Mouse (Mus musculus): ENCODE measurements around the gene Hist1h3a. TPM values are rescaled to one million over a fixed set of nuclear protein-coding genes. Genes with fewer than 3 reads are reported as not detected.

Gene Hist1h3a
- polyA plus RNA-seq, 1 experiment from 2014 or later = 4.7 TPM

Small RNA genes lying within 50 kb of the gene (microRNA-seq; reads per million reads assigned to microRNA genes)
- gene Gm44314 = not detected
- gene Gm44484 = not detected

Other genes with a start within 250 kb of the Hist1h3a start
- 4.3 and 7.1 TPM in 2 replicates for gene Hist1h4h, start 231.3 kb downstream of the Hist1h3a start, polyA plus RNA-seq (2014; fragmentation: Nextera tagmentation; extraction: Ambion mirVana)
- gene Hist1h2af, start 228.5 kb downstream of the Hist1h3a start, polyA plus RNA-seq (2014; fragmentation: Nextera tagmentation; extraction: Ambion mirVana) = 1.9 and 4.4 TPM in 2 replicates
- gene Hist1h3g, start 227.0 kb downstream of the Hist1h3a start, polyA plus RNA-seq (2014; fragmentation: Nextera tagmentation; extraction: Ambion mirVana) = 2.2 and 5.3 TPM in 2 replicates
- gene Hist1h2bh, start 219.0 kb downstream of the Hist1h3a start, polyA plus RNA-seq (2014; fragmentation: Nextera tagmentation; extraction: Ambion mirVana) = 0.30 and 0.32 TPM in 2 replicates
- gene Hist1h3f, start 218.3 kb downstream of the Hist1h3a start, polyA plus RNA-seq (2014; fragmentation: Nextera tagmentation; extraction: Ambion mirVana) = 0.62 and 0.89 TPM in 2 replicates
- gene Hist1h4f, start 210.7 kb downstream of the Hist1h3a start, polyA plus RNA-seq (2014; fragmentation: Nextera tagmentation; extraction: Ambion mirVana) = not detected in 2 replicates
- gene Hist1h1d, start 209.1 kb downstream of the Hist1h3a start, polyA plus RNA-seq (2014; fragmentation: Nextera tagmentation; extraction: Ambion mirVana) = 0.36 and 0.52 TPM in 2 replicates
- gene Hist1h3e, start 200.0 kb downstream of the Hist1h3a start, polyA plus RNA-seq (2014; fragmentation: Nextera tagmentation; extraction: Ambion mirVana) = 3.4 and 5.7 TPM in 2 replicates
- gene Hist1h2ae, start 191.2 kb downstream of the Hist1h3a start, polyA plus RNA-seq (2014; fragmentation: Nextera tagmentation; extraction: Ambion mirVana) = 65.4 and 105 TPM in 2 replicates
- gene Hist1h2bg, start 191.0 kb downstream of the Hist1h3a start, polyA plus RNA-seq (2014; fragmentation: Nextera tagmentation; extraction: Ambion mirVana) = 2.3 and 4.3 TPM in 2 replicates
- 1.2 and 3.9 TPM in 2 replicates for gene Hist1h2bf, start 188.2 kb downstream of the Hist1h3a start, polyA plus RNA-seq (2014; fragmentation: Nextera tagmentation; extraction: Ambion mirVana)
- 2.2 and 3.2 TPM in 2 replicates for gene Hist1h2ad, start 188.0 kb downstream of the Hist1h3a start, polyA plus RNA-seq (2014; fragmentation: Nextera tagmentation; extraction: Ambion mirVana)
- 5.8 and 5.9 TPM in 2 replicates for gene Hist1h3d, start 186.6 kb downstream of the Hist1h3a start, polyA plus RNA-seq (2014; fragmentation: Nextera tagmentation; extraction: Ambion mirVana)
- gene Hist1h4d, start 180.8 kb downstream of the Hist1h3a start, polyA plus RNA-seq (2014; fragmentation: Nextera tagmentation; extraction: Ambion mirVana) = 61.0 and 106 TPM in 2 replicates
- gene Hist1h2be, start 141.3 kb downstream of the Hist1h3a start, polyA plus RNA-seq (2014; fragmentation: Nextera tagmentation; extraction: Ambion mirVana) = 1.2 and 1.8 TPM in 2 replicates
- 12.2 and 17.8 TPM in 2 replicates for gene Hist1h1e, start 139.8 kb downstream of the Hist1h3a start, polyA plus RNA-seq (2014; fragmentation: Nextera tagmentation; extraction: Ambion mirVana)
- 0.91 and 1.3 TPM in 2 replicates for gene Hist1h2ac, start 78.4 kb downstream of the Hist1h3a start, polyA plus RNA-seq (2014; fragmentation: Nextera tagmentation; extraction: Ambion mirVana)
- 32.2 and 39.5 TPM in 2 replicates for gene Hist1h2bc, start 78.2 kb downstream of the Hist1h3a start, polyA plus RNA-seq (2014; fragmentation: Nextera tagmentation; extraction: Ambion mirVana)
- not detected in 2 replicates for gene Hist1h1t, start 66.6 kb downstream of the Hist1h3a start, polyA plus RNA-seq (2014; fragmentation: Nextera tagmentation; extraction: Ambion mirVana)
- gene Hist1h4c, start 63.9 kb downstream of the Hist1h3a start, polyA plus RNA-seq (2014; fragmentation: Nextera tagmentation; extraction: Ambion mirVana) = 2.9 and 6.5 TPM in 2 replicates
- gene Hfe, start 51.5 kb downstream of the Hist1h3a start, polyA plus RNA-seq (2014; fragmentation: Nextera tagmentation; extraction: Ambion mirVana) = 3.5 and 4.7 TPM in 2 replicates
- gene Hist1h1c, start 23.6 kb downstream of the Hist1h3a start, polyA plus RNA-seq (2014; fragmentation: Nextera tagmentation; extraction: Ambion mirVana) = 16.9 and 25.2 TPM in 2 replicates
- 2.4 and 5.9 TPM in 2 replicates for gene Hist1h3c, start 16.8 kb downstream of the Hist1h3a start, polyA plus RNA-seq (2014; fragmentation: Nextera tagmentation; extraction: Ambion mirVana)
- 1.3 and 1.5 TPM in 2 replicates for gene Hist1h2bb, start 15.7 kb downstream of the Hist1h3a start, polyA plus RNA-seq (2014; fragmentation: Nextera tagmentation; extraction: Ambion mirVana)
- gene Hist1h2ab, start 11.3 kb downstream of the Hist1h3a start, polyA plus RNA-seq (2014; fragmentation: Nextera tagmentation; extraction: Ambion mirVana) = 27.8 and 49.2 TPM in 2 replicates
- gene Hist1h3b, start 10.1 kb downstream of the Hist1h3a start, polyA plus RNA-seq (2014; fragmentation: Nextera tagmentation; extraction: Ambion mirVana) = 2.3 and 9.6 TPM in 2 replicates
- gene Hist1h4b, start 5.4 kb downstream of the Hist1h3a start, polyA plus RNA-seq (2014; fragmentation: Nextera tagmentation; extraction: Ambion mirVana) = 3.5 and 4.7 TPM in 2 replicates
- 0.97 TPM in 1 of 2 replicates, not detected in the other for gene Hist1h4a, start 1.2 kb downstream of the Hist1h3a start, polyA plus RNA-seq (2014; fragmentation: Nextera tagmentation; extraction: Ambion mirVana)
- 2.3 and 2.4 TPM in 2 replicates for gene Hist1h1a, start 1.3 kb upstream of the Hist1h3a start, polyA plus RNA-seq (2014; fragmentation: Nextera tagmentation; extraction: Ambion mirVana)
- gene Trim38, start 7.5 kb upstream of the Hist1h3a start, polyA plus RNA-seq (2014; fragmentation: Nextera tagmentation; extraction: Ambion mirVana) = not detected in 2 replicates
- gene Slc17a2, start 44.6 kb upstream of the Hist1h3a start, polyA plus RNA-seq (2014; fragmentation: Nextera tagmentation; extraction: Ambion mirVana) = not detected in 2 replicates
- gene Slc17a3, start 77.0 kb upstream of the Hist1h3a start, polyA plus RNA-seq (2014; fragmentation: Nextera tagmentation; extraction: Ambion mirVana) = not detected in 2 replicates
- gene Slc17a1, start 105.4 kb upstream of the Hist1h3a start, polyA plus RNA-seq (2014; fragmentation: Nextera tagmentation; extraction: Ambion mirVana) = not detected in 2 replicates
- not detected in 2 replicates for gene Slc17a4, start 152.6 kb upstream of the Hist1h3a start, polyA plus RNA-seq (2014; fragmentation: Nextera tagmentation; extraction: Ambion mirVana)
- not detected in 2 replicates for gene Hist1h2ba, start 171.8 kb upstream of the Hist1h3a start, polyA plus RNA-seq (2014; fragmentation: Nextera tagmentation; extraction: Ambion mirVana)
- not detected in 2 replicates for gene Hist1h2aa, start 172.1 kb upstream of the Hist1h3a start, polyA plus RNA-seq (2014; fragmentation: Nextera tagmentation; extraction: Ambion mirVana)
- 4.2 and 5.3 TPM in 2 replicates for gene Scgn, start 228.8 kb upstream of the Hist1h3a start, polyA plus RNA-seq (2014; fragmentation: Nextera tagmentation; extraction: Ambion mirVana)